In the genomic region with DNA sequence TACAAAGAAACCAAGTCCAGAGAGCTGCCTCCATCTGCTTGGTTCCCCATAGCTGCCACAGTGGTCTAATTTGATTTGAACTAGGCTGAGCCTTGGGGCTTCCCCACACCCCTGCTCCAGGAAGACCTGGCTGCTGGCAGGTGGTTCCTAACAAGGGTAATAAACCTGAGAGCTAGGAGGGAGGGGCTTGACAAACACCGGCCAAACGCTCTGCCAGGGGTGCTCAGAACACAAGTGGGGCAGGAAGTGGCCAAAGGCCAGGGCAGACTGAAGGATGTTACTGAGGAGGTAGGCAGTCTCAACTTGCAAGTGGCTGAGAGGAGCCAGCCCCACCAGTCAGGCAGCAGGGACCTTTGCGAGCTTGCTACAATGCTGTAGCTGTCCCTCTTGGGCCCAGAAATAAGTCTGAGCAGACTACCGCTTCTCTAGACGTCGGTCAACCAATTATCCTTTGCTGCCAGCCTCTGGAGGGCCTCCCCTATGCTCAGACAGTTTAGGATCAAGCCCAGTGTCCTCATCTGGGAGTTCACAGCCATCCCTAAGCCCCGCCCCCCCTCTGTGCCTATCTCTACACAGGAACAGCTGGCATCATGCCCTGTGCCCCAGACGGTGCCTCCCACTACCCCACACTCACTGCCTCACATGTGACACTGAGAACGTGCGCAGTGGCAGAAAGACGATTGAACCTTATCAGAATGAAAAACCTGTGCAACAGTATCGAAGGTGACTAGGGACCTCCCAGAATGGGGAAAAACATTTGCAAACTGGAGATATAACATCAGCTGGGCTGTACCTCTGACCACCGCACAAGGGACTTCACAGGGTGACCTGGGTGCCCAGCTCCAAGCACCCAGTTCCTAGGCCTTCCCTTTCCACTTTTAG, we compare ENCODE assay signal across 8 mouse cellular contexts. TPM values are rescaled to one million over a fixed set of nuclear protein-coding genes. Genes with fewer than 3 reads are reported as not detected.
DNase-seq lines count a peak whose midpoint lies in the region; ATAC-seq and TF ChIP-seq lines count a peak whose summit lies in the region.

No protein-coding gene starts in this region.

- no peak for TF ChIP-seq EP300 in lung, postnatal 0 days (IDR thresholded peaks at IDR 0.05)

- no peak for TF ChIP-seq CTCF in kidney, adult 2 months (conservative IDR thresholded peaks at IDR 0.05; ENCODE audit: insufficient read depth, insufficient read length, low read depth, low read length)
- no peak for TF ChIP-seq CTCF in intestine, postnatal 0 days (IDR thresholded peaks at IDR 0.05; ENCODE audit: low read depth)
- TF ChIP-seq CTCF in lung, postnatal 0 days (IDR thresholded peaks at IDR 0.05): no peak

- H3K4me1 ChIP-seq in kidney, embryonic 16.5 days (ENCODE audit: insufficient read depth, low read length): peaks cover 36% of the 10 kb centered on the region
- H3K4me1 ChIP-seq in kidney, adult 2 months (ENCODE audit: control insufficient read depth, insufficient read depth, low read length): no peaks in the 10 kb centered on the region; the same call in 1 of the 2 replicates
- H3K4me1 ChIP-seq in intestine, postnatal 0 days (replicated peaks; ENCODE audit: control insufficient read depth, insufficient read depth, low read length): peaks cover 8% of the 10 kb centered on the region; the same call in 1 of the 2 replicates
- H3K4me1 ChIP-seq in lung, postnatal 0 days (ENCODE audit: insufficient read depth, low read depth, low read length): 0 out of 2 replicates have a peak, but pooled peaks cover 3% of the 10 kb centered on the region
- peaks cover 23% of the 10 kb centered on the region for H3K4me1 ChIP-seq in stomach, embryonic 16.5 days (ENCODE audit: control insufficient read depth, insufficient read depth, low read length)
- H3K4me1 ChIP-seq in forebrain, embryonic 15.5 days: peaks cover 4% of the 10 kb centered on the region; the same call in 1 of the 2 replicates

- H3K9me3 ChIP-seq in kidney, embryonic 16.5 days (ENCODE audit: low read length): no peaks in the 10 kb centered on the region
- no peaks in the 10 kb centered on the region for H3K9me3 ChIP-seq in intestine, postnatal 0 days (ENCODE audit: control insufficient read depth)
- no peaks in the 10 kb centered on the region for H3K9me3 ChIP-seq in lung, postnatal 0 days (ENCODE audit: low read length)
- H3K9me3 ChIP-seq in stomach, embryonic 16.5 days (replicated peaks; ENCODE audit: control insufficient read depth, low read length): no peaks in the 10 kb centered on the region
- H3K9me3 ChIP-seq in forebrain, embryonic 15.5 days: no peaks in the 10 kb centered on the region

- H3K4me3 ChIP-seq in kidney, embryonic 16.5 days (ENCODE audit: low read length): no peak overlapping the region
- H3K4me3 ChIP-seq in kidney, adult 2 months (ENCODE audit: insufficient read depth, low read depth, low read length): no peak overlapping the region
- no peak overlapping the region for H3K4me3 ChIP-seq in intestine, postnatal 0 days (ENCODE audit: low read depth, low read length)
- no peak overlapping the region for H3K4me3 ChIP-seq in lung, postnatal 0 days (ENCODE audit: low read depth, low read length)
- no peak overlapping the region for H3K4me3 ChIP-seq in stomach, embryonic 16.5 days (replicated peaks; ENCODE audit: low read length)
- no peak overlapping the region for H3K4me3 ChIP-seq in forebrain, embryonic 15.5 days

- 0 out of 2 replicates have a peak, but pooled peaks have one; percentile 44 for ATAC-seq in kidney, embryonic 16.5 days (ENCODE audit: low FRiP score, low TSS enrichment)
- ATAC-seq in intestine, postnatal 0 days: peak; percentile 89
- peak; percentile 89 for ATAC-seq in lung, postnatal 0 days
- peak; percentile 79 for ATAC-seq in stomach, embryonic 16.5 days (ENCODE audit: insufficient read depth, low FRiP score)
- ATAC-seq in forebrain, embryonic 15.5 days (replicated peaks): no peak; the same call in 1 of the 2 replicates

- 0 out of 2 replicates have a peak overlapping the region, but pooled peaks have one; percentile 31 for H3K27ac ChIP-seq in kidney, embryonic 16.5 days (ENCODE audit: low read length)
- no peak overlapping the region for H3K27ac ChIP-seq in kidney, adult 2 months (ENCODE audit: insufficient read depth, low read depth, low read length)
- peak overlapping the region; percentile 78 for H3K27ac ChIP-seq in intestine, postnatal 0 days (ENCODE audit: low read depth, low read length)
- H3K27ac ChIP-seq in lung, postnatal 0 days (ENCODE audit: low read length): peak overlapping the region; percentile 32
- peak overlapping the region; percentile 75 for H3K27ac ChIP-seq in stomach, embryonic 16.5 days (ENCODE audit: low read length)
- no peak overlapping the region for H3K27ac ChIP-seq in forebrain, embryonic 15.5 days (replicated peaks)

- TF ChIP-seq POLR2A in kidney, adult 2 months (IDR thresholded peaks at IDR 0.05; ENCODE audit: low read depth, low read length): no peak

- H3K4me2 ChIP-seq in kidney, embryonic 16.5 days (replicated peaks; ENCODE audit: low read depth, low read length): no peak overlapping the region
- peak overlapping the region; percentile 58 for H3K4me2 ChIP-seq in intestine, postnatal 0 days (replicated peaks; ENCODE audit: low read depth)
- no peak overlapping the region for H3K4me2 ChIP-seq in lung, postnatal 0 days (replicated peaks; ENCODE audit: low read depth, low read length)
- H3K4me2 ChIP-seq in stomach, embryonic 16.5 days (ENCODE audit: low read depth, low read length): 0 out of 2 replicates have a peak overlapping the region, but pooled peaks have one; percentile 28
- H3K4me2 ChIP-seq in forebrain, embryonic 15.5 days (replicated peaks): no peak overlapping the region

- DNase-seq in kidney, adult 2 months: no peak
- peak; percentile 15 for DNase-seq in c-Kit-negative CD71-positive TER-119-positive erythroid progenitor cells, embryonic 14.5 days (ENCODE audit: low read depth, low spot score)
- DNase-seq in lung, postnatal 0 days (ENCODE audit: low spot score): peak; percentile 90
- no peak for DNase-seq in gastrocnemius, postnatal 10 days

- H3K27me3 ChIP-seq in kidney, embryonic 16.5 days (ENCODE audit: insufficient read depth, low read length): no peaks in the 10 kb centered on the region
- H3K27me3 ChIP-seq in kidney, adult 2 months (replicated peaks; ENCODE audit: control insufficient read depth, insufficient read depth, low read length): no peaks in the 10 kb centered on the region
- H3K27me3 ChIP-seq in intestine, postnatal 0 days (replicated peaks; ENCODE audit: control insufficient read depth, insufficient read depth, low read length): no peaks in the 10 kb centered on the region
- H3K27me3 ChIP-seq in lung, postnatal 0 days (replicated peaks; ENCODE audit: insufficient read depth, low read length): no peaks in the 10 kb centered on the region
- H3K27me3 ChIP-seq in stomach, embryonic 16.5 days (ENCODE audit: control insufficient read depth, insufficient read depth, low read length): no peaks in the 10 kb centered on the region
- no peaks in the 10 kb centered on the region for H3K27me3 ChIP-seq in forebrain, embryonic 15.5 days

- WGBS in kidney, embryonic 16.5 days: 43% methylated on average over 13 of the region's 13 CpGs
- 37% methylated on average over 13 of the region's 13 CpGs for whole genome bisulfite sequencing in kidney, adult 2 months
- WGBS in intestine, postnatal 0 days: 29% methylated on average over 13 of the region's 13 CpGs
- WGBS in lung, postnatal 0 days: 31% methylated on average over 13 of the region's 13 CpGs
- WGBS in stomach, embryonic 16.5 days: 43% methylated on average over 13 of the region's 13 CpGs
- 61% methylated on average over 13 of the region's 13 CpGs for WGBS in forebrain, embryonic 15.5 days

- H3K36me3 ChIP-seq in kidney, embryonic 16.5 days (ENCODE audit: insufficient read depth, low read length): no peaks in the 10 kb centered on the region
- no peaks in the 10 kb centered on the region for H3K36me3 ChIP-seq in kidney, adult 2 months (ENCODE audit: control insufficient read depth, insufficient read depth, low read length)
- no peaks in the 10 kb centered on the region for H3K36me3 ChIP-seq in intestine, postnatal 0 days (ENCODE audit: control insufficient read depth, insufficient read depth)
- H3K36me3 ChIP-seq in lung, postnatal 0 days (ENCODE audit: insufficient read depth, low read length): no peaks in the 10 kb centered on the region
- H3K36me3 ChIP-seq in stomach, embryonic 16.5 days (ENCODE audit: control insufficient read depth, insufficient read depth, low read length): no peaks in the 10 kb centered on the region
- H3K36me3 ChIP-seq in forebrain, embryonic 15.5 days: no peaks in the 10 kb centered on the region

- no peak overlapping the region for H3K9ac ChIP-seq in kidney, embryonic 16.5 days (replicated peaks; ENCODE audit: low read length)
- H3K9ac ChIP-seq in intestine, postnatal 0 days (ENCODE audit: low read depth, low read length): no peak overlapping the region
- no peak overlapping the region for H3K9ac ChIP-seq in lung, postnatal 0 days (replicated peaks; ENCODE audit: low read depth)
- peak overlapping the region; percentile 38; the same call in 1 of the 2 replicates for H3K9ac ChIP-seq in stomach, embryonic 16.5 days (ENCODE audit: low read length)
- H3K9ac ChIP-seq in forebrain, embryonic 15.5 days (replicated peaks): no peak overlapping the region

RNA-seq across cellular contexts. Expression of a gene that starts 11.6 kb away (rescaled TPM):
- 17.5 and 18.0 TPM in 2 replicates for polyA plus RNA-seq in kidney, embryonic 16.5 days (2015; fragmentation: Nextera tagmentation; extraction: Ambion mirVana)
- 11.9 and 12.6 TPM in 2 replicates for polyA plus RNA-seq in kidney, adult 2 months (2012; rRNA removed)
- 10.5 and 12.9 TPM in 2 replicates for polyA plus RNA-seq in intestine, postnatal 0 days (2015; fragmentation: Nextera tagmentation; extraction: Ambion mirVana)
- polyA plus RNA-seq in lung, postnatal 0 days (2015; fragmentation: Nextera tagmentation; extraction: Ambion mirVana): 10.7 and 11.0 TPM in 2 replicates
- 10.5 and 10.9 TPM in 2 replicates for polyA plus RNA-seq in stomach, embryonic 16.5 days (2015; fragmentation: Nextera tagmentation; extraction: Ambion mirVana)
- total RNA-seq in gastrocnemius, postnatal 10 days (2021): 1 to 10 TPM; 4.4 to 5.3 TPM
- 1.1 and 1.5 TPM in 2 replicates for polyA plus RNA-seq in forebrain, embryonic 15.5 days (2015; fragmentation: Nextera tagmentation; extraction: Ambion mirVana)

Comparison
In these comparisons a context has a peak if more than half of its experiments do, and no peak if none do; other contexts are left out.
1. H3K27ac ChIP-seq: peak in kidney, embryonic 16.5 days (single experiment), intestine, postnatal 0 days (single experiment), lung, postnatal 0 days (single experiment) and stomach, embryonic 16.5 days (single experiment); none in kidney, adult 2 months (single experiment) and forebrain, embryonic 15.5 days (single experiment).
2. H3K4me2 ChIP-seq: peak in intestine, postnatal 0 days (single experiment) and stomach, embryonic 16.5 days (single experiment); none in kidney, embryonic 16.5 days (single experiment), lung, postnatal 0 days (single experiment) and forebrain, embryonic 15.5 days (single experiment).
3. DNase-seq: peak in c-Kit-negative CD71-positive TER-119-positive erythroid progenitor cells, embryonic 14.5 days (single experiment) and lung, postnatal 0 days (single experiment); none in kidney, adult 2 months (single experiment) and gastrocnemius, postnatal 10 days (single experiment).